Comparison of ENCODE assay signal across 10 mouse cellular contexts in the genomic region with DNA sequence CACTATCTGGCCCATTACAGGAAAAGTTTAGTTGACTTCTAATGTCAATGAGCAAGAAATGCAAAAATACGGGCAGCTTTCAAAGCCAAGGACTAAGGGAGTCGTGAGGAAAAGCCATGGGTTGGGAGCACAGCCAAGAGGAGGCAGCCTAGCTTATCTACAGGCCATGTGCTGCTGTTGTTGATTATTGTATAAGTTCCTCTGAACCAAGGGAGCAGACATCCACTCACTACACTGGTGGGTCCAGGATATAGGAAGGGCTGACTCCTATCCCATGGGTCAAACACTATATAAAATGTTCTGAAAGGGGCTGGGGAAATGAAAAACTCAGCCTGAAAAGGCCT. TPM values are rescaled to one million over a fixed set of nuclear protein-coding genes. Genes with fewer than 3 reads are reported as not detected.
A peak's percentile ranks its signal among the peaks of the same experiment; 100 is the strongest.
DNase-seq lines count a peak whose midpoint lies in the region; ATAC-seq lines count a peak whose summit lies in the region.
"Had no signal": no experiment of that assay in that cellular context is flagged by ENCODE, and none has a peak within 500 bp of the region (broad histone marks: within the 10 kb centered on the region; RNA-seq: fewer than 3 reads in every experiment).

No protein-coding gene starts in this region.

- WGBS in kidney, embryonic 16.5 days: 48% methylated on average over 2 of the region's 2 CpGs
- 48% methylated on average over 2 of the region's 2 CpGs for WGBS in liver, embryonic 11.5 days

- H3K4me1 ChIP-seq in kidney, embryonic 16.5 days (ENCODE audit: insufficient read depth, low read length): peaks cover 26% of the 10 kb centered on the region
- H3K4me1 ChIP-seq in liver, embryonic 11.5 days (replicated peaks; ENCODE audit: control insufficient read depth, insufficient read depth, low read length): peaks cover 55% of the 10 kb centered on the region

- H3K36me3 ChIP-seq in kidney, embryonic 16.5 days (ENCODE audit: insufficient read depth, low read length): 0 out of 2 replicates have a peak, but pooled peaks cover under 1% of the 10 kb centered on the region
- H3K36me3 ChIP-seq in liver, embryonic 11.5 days (ENCODE audit: control insufficient read depth, insufficient read depth, low read length): peaks cover 2% of the 10 kb centered on the region

- intact Hi-C loops in left cerebral cortex, postnatal 4 days (cut with DNase I): no loop called here

- DNase-seq in kidney, postnatal 4 days: no peak
- peak; percentile 40 for DNase-seq in Muller cell, postnatal 12 days (ENCODE audit: inconsistent ontology term)
- peak; percentile 59 for DNase-seq in adrenal gland, adult 8-10 months
- no peak for DNase-seq in liver, embryonic 11.5 days (ENCODE audit: low spot score)
- DNase-seq in embryo, embryonic 10.5 days (ENCODE audit: low spot score): no peak
- no peak for DNase-seq in left cerebral cortex, postnatal 4 days

- H3K27me3 ChIP-seq in kidney, embryonic 16.5 days (ENCODE audit: insufficient read depth, low read length): no peaks in the 10 kb centered on the region
- no peaks in the 10 kb centered on the region for H3K27me3 ChIP-seq in liver, embryonic 11.5 days (replicated peaks; ENCODE audit: control insufficient read depth, insufficient read depth, low read length)
- H3K27me3 ChIP-seq: neural tube, embryonic 13.5 days had no signal

- no peak overlapping the region for H3K9ac ChIP-seq in kidney, embryonic 16.5 days (replicated peaks; ENCODE audit: low read length)
- no peak overlapping the region for H3K9ac ChIP-seq in liver, embryonic 11.5 days (ENCODE audit: low read depth, low read length)
- H3K9ac ChIP-seq: neural tube, embryonic 13.5 days had no signal

- no peak overlapping the region for H3K4me2 ChIP-seq in kidney, embryonic 16.5 days (replicated peaks; ENCODE audit: low read depth, low read length)
- H3K4me2 ChIP-seq in liver, embryonic 11.5 days: no peak overlapping the region
- H3K4me2 ChIP-seq: neural tube, embryonic 13.5 days had no signal

- H3K4me3 ChIP-seq in kidney, embryonic 16.5 days (ENCODE audit: low read length): no peak overlapping the region
- no peak overlapping the region for H3K4me3 ChIP-seq in liver, embryonic 11.5 days (ENCODE audit: low read depth, low read length)
- H3K4me3 ChIP-seq: neural tube, embryonic 13.5 days had no signal

- no peak for ATAC-seq in kidney, embryonic 16.5 days (ENCODE audit: low FRiP score, low TSS enrichment)
- no peak; the same call in 1 of the 2 replicates for ATAC-seq in liver, embryonic 11.5 days (replicated peaks; ENCODE audit: low FRiP score)

- H3K27ac ChIP-seq in kidney, embryonic 16.5 days (ENCODE audit: low read length): peak overlapping the region; percentile 7; the same call in 1 of the 2 replicates
- H3K27ac ChIP-seq in liver, embryonic 11.5 days (ENCODE audit: low read depth, low read length): 0 out of 2 replicates have a peak overlapping the region, but pooled peaks have one; percentile 11
- H3K27ac ChIP-seq: neural tube, embryonic 13.5 days had no signal

- no peaks in the 10 kb centered on the region for H3K9me3 ChIP-seq in kidney, embryonic 16.5 days (ENCODE audit: low read length)
- H3K9me3 ChIP-seq in liver, embryonic 11.5 days (ENCODE audit: control insufficient read depth, low read length): no peaks in the 10 kb centered on the region
- H3K9me3 ChIP-seq: neural tube, embryonic 13.5 days had no signal

RNA-seq across cellular contexts. Expression of a gene that starts 8.8 kb away (rescaled TPM):
- 27.7 and 31.8 TPM in 2 replicates for polyA plus RNA-seq in kidney, embryonic 16.5 days (2015; fragmentation: Nextera tagmentation; extraction: Ambion mirVana)
- 10 to 100 TPM; 42.8 to 60.3 (median 58.4) TPM for total RNA-seq in adrenal gland, adult 8-10 months (2022)
- polyA plus RNA-seq in liver, embryonic 11.5 days (2014; fragmentation: Nextera tagmentation; extraction: Ambion mirVana): 15.2 and 15.6 TPM in 2 replicates
- total RNA-seq in left cerebral cortex, postnatal 4 days (2021): 10 to 100 TPM; 35.1 to 36.1 TPM

RNA-seq across cellular contexts. Expression of a gene that starts 25.1 kb away (rescaled TPM):
- polyA plus RNA-seq in kidney, embryonic 16.5 days (2015; fragmentation: Nextera tagmentation; extraction: Ambion mirVana): 69.9 and 73.5 TPM in 2 replicates
- total RNA-seq in adrenal gland, adult 8-10 months (2022): 10 to 100 TPM; 33.7 to 39.7 (median 35.2) TPM
- 44.6 and 46.8 TPM in 2 replicates for polyA plus RNA-seq in liver, embryonic 11.5 days (2014; fragmentation: Nextera tagmentation; extraction: Ambion mirVana)
- 10 to 100 TPM; 66.3 to 68.0 TPM for total RNA-seq in left cerebral cortex, postnatal 4 days (2021)

RNA-seq across cellular contexts. Expression of a gene that starts 49.9 kb away (rescaled TPM):
- polyA plus RNA-seq in kidney, embryonic 16.5 days (2015; fragmentation: Nextera tagmentation; extraction: Ambion mirVana): not detected in 2 replicates
- total RNA-seq in adrenal gland, adult 8-10 months (2022): not detected
- not detected in 2 replicates for polyA plus RNA-seq in liver, embryonic 11.5 days (2014; fragmentation: Nextera tagmentation; extraction: Ambion mirVana)
- total RNA-seq in left cerebral cortex, postnatal 4 days (2021): not detected
- polyA plus RNA-seq: gonadal fat pad, adult 2 months; neural tube, embryonic 13.5 days; small intestine, adult 2 months had no signal

Comparison
In these comparisons a context has a peak if more than half of its experiments do, and no peak if none do; other contexts are left out.
1. DNase-seq: peak in Muller cell, postnatal 12 days (single experiment) and adrenal gland, adult 8-10 months (single experiment); none in kidney, postnatal 4 days (0 of 2), liver, embryonic 11.5 days (single experiment), embryo, embryonic 10.5 days (single experiment) and left cerebral cortex, postnatal 4 days (single experiment).